8 mouse cellular contexts compared by ENCODE assay signal in genomic region chr12:108273466-108274312, GRCm38 (mm10). TPM values are rescaled to one million over a fixed set of nuclear protein-coding genes. Genes with fewer than 3 reads are reported as not detected.
DNase-seq lines count a peak whose midpoint lies in the region; ATAC-seq and TF ChIP-seq lines count a peak whose summit lies in the region.

No protein-coding gene starts in this region.

- H3K9me3 ChIP-seq in heart, embryonic 15.5 days (replicated peaks) = no peaks in the 10 kb centered on the region
- no peaks in the 10 kb centered on the region for H3K9me3 ChIP-seq in ES-E14 (ENCODE audit: control insufficient read depth, insufficient read depth, low read depth, low read length)
- no peaks in the 10 kb centered on the region for H3K9me3 ChIP-seq in forebrain, embryonic 11.5 days (ENCODE audit: control insufficient read depth, low read length)
- H3K9me3 ChIP-seq in liver, embryonic 15.5 days (replicated peaks) = no peaks in the 10 kb centered on the region

- no peak overlapping the region for H3K27ac ChIP-seq in heart, embryonic 15.5 days
- H3K27ac ChIP-seq in ES-E14 (ENCODE audit: insufficient read depth, low read depth, low read length, poor library complexity, severe bottlenecking) = no peak overlapping the region
- H3K27ac ChIP-seq in forebrain, embryonic 11.5 days (ENCODE audit: low read depth, low read length) = no peak overlapping the region
- H3K27ac ChIP-seq in liver, embryonic 15.5 days (replicated peaks) = no peak overlapping the region; the same call in 1 of the 2 replicates

- peak overlapping the region; percentile 75 for H3K9ac ChIP-seq in heart, embryonic 15.5 days
- peak overlapping the region; percentile 78 for H3K9ac ChIP-seq in ES-E14 (ENCODE audit: insufficient read depth, low read depth, low read length, poor library complexity, severe bottlenecking)
- peak overlapping the region; percentile 84 for H3K9ac ChIP-seq in forebrain, embryonic 11.5 days (ENCODE audit: low read length)
- peak overlapping the region; percentile 42; the same call in 1 of the 2 replicates for H3K9ac ChIP-seq in liver, embryonic 15.5 days

- intact Hi-C loops in heart, postnatal 14 days (cut with DNase I) = loop anchor here (5.0 kb wide), 1 partner anchor 36 kb away; no protein-coding TSS in a partner anchor

- WGBS in heart, embryonic 15.5 days = 6% methylated on average over 21 of the region's 21 CpGs
- 2% methylated on average over 21 of the region's 21 CpGs for WGBS in forebrain, embryonic 11.5 days
- 3% methylated on average over 21 of the region's 21 CpGs for WGBS in liver, embryonic 15.5 days (ENCODE audit: insufficient replicate concordance)

- H3K4me2 ChIP-seq in heart, embryonic 15.5 days = peak overlapping the region; percentile 92
- H3K4me2 ChIP-seq in forebrain, embryonic 11.5 days (ENCODE audit: low read depth, low read length, severe bottlenecking) = peak overlapping the region; percentile 99
- H3K4me2 ChIP-seq in liver, embryonic 15.5 days = peak overlapping the region; percentile 87

- no peaks in the 10 kb centered on the region for H3K36me3 ChIP-seq in heart, embryonic 15.5 days
- peaks cover 8% of the 10 kb centered on the region; the same call in 1 of the 2 replicates for H3K36me3 ChIP-seq in ES-E14 (ENCODE audit: control insufficient read depth, insufficient read depth, low read length, poor library complexity, severe bottlenecking)
- H3K36me3 ChIP-seq in forebrain, embryonic 11.5 days (ENCODE audit: control insufficient read depth, insufficient read depth, low read length) = no peaks in the 10 kb centered on the region
- H3K36me3 ChIP-seq in liver, embryonic 15.5 days (replicated peaks) = no peaks in the 10 kb centered on the region

- H3K4me3 ChIP-seq in heart, embryonic 15.5 days = peak overlapping the region; percentile 74
- H3K4me3 ChIP-seq in ES-E14 (ENCODE audit: insufficient read depth in 1 of 2, low read depth in 1 of 2, low read length in 2 of 2, poor library complexity in 1 of 2, severe bottlenecking in 1 of 2) = peak overlapping the region; percentile 78 to 86
- H3K4me3 ChIP-seq in forebrain, embryonic 11.5 days (ENCODE audit: low read depth, low read length) = peak overlapping the region; percentile 80
- peak overlapping the region; percentile 64 for H3K4me3 ChIP-seq in liver, embryonic 15.5 days (replicated peaks)

- ATAC-seq in heart, embryonic 15.5 days (replicated peaks; ENCODE audit: insufficient number of reproducible peaks, insufficient read depth, low FRiP score, low read depth) = no peak
- ATAC-seq in forebrain, embryonic 11.5 days (replicated peaks; ENCODE audit: low FRiP score) = no peak
- ATAC-seq in liver, embryonic 15.5 days (ENCODE audit: insufficient read depth) = no peak

- DNase-seq in heart, postnatal 14 days = no peak
- DNase-seq in ES-E14 (ENCODE audit: low read depth, low spot score) = no peak
- no peak for DNase-seq in forebrain, embryonic 11.5 days (ENCODE audit: low spot score)
- no peak for DNase-seq in right cerebral cortex, postnatal 36 days (ENCODE audit: low spot score in 2 of 2)
- no peak for DNase-seq in right cerebral cortex, postnatal 10 days (ENCODE audit: low spot score in 2 of 2)
- no peak for DNase-seq in spleen, postnatal 14 days (ENCODE audit: low spot score in 2 of 2)

- peaks cover 4% of the 10 kb centered on the region; the same call in 1 of the 2 replicates for H3K27me3 ChIP-seq in heart, embryonic 15.5 days
- H3K27me3 ChIP-seq in forebrain, embryonic 11.5 days (ENCODE audit: control insufficient read depth, insufficient read depth, low read length) = no peaks in the 10 kb centered on the region
- peaks cover 77% of the 10 kb centered on the region for H3K27me3 ChIP-seq in liver, embryonic 15.5 days

- in situ Hi-C loops in ES-E14 (cut with MboI; ENCODE audit: low sequenced_read_pairs in 2 of 2, unreplicated experiment in 2 of 2) = no loop called here

- peaks cover 75% of the 10 kb centered on the region for H3K4me1 ChIP-seq in heart, embryonic 15.5 days (replicated peaks)
- H3K4me1 ChIP-seq in ES-E14 (ENCODE audit: control insufficient read depth in 2 of 2, insufficient read depth in 2 of 2, low read length in 2 of 2, poor library complexity in 1 of 2) = peaks cover 12 to 31% of the 10 kb centered on the region in 2 experiments
- H3K4me1 ChIP-seq in forebrain, embryonic 11.5 days (replicated peaks; ENCODE audit: control insufficient read depth, insufficient read depth, low read length) = peaks cover 50% of the 10 kb centered on the region
- peaks cover 62% of the 10 kb centered on the region for H3K4me1 ChIP-seq in liver, embryonic 15.5 days (replicated peaks)

TF ChIP-seq in ES-E14, 5 proteins besides CTCF, POLR2A, EP300 and RAD21:
- TF ChIP-seq ZNF384 (IDR thresholded peaks at IDR 0.05; ENCODE audit: low read depth, low read length) = no peak
- no peak for TF ChIP-seq CHD2 (IDR thresholded peaks at IDR 0.05; ENCODE audit: low read depth, low read length)
- no peak for TF ChIP-seq HCFC1 (IDR thresholded peaks at IDR 0.05; ENCODE audit: borderline replicate concordance, insufficient read depth, low read length)
- TF ChIP-seq MAFK (IDR thresholded peaks at IDR 0.05; ENCODE audit: insufficient read depth, low read depth, low read length) = no peak
- no peak for TF ChIP-seq ZC3H11A (IDR thresholded peaks at IDR 0.05; ENCODE audit: borderline replicate concordance, low read depth, low read length)

RNA-seq across cellular contexts. Expression of gene Ccdc85c, which starts 1.5 kb away (rescaled TPM):
- polyA plus RNA-seq in heart, embryonic 15.5 days (2015; fragmentation: Nextera tagmentation; extraction: Ambion mirVana) = 4.7 and 5.7 TPM in 2 replicates
- total RNA-seq in heart, postnatal 14 days (2021) = 10 to 100 TPM; 33.2 to 35.2 TPM
- total RNA-seq in ES-E14 (2012; rRNA removed) = 21.9 and 24.4 TPM in 2 replicates
- polyA plus RNA-seq in forebrain, embryonic 11.5 days (2014; fragmentation: Nextera tagmentation; extraction: Ambion mirVana) = 18.0 and 18.8 TPM in 2 replicates
- 1.1 and 1.4 TPM in 2 replicates for polyA plus RNA-seq in liver, embryonic 15.5 days (2015; fragmentation: Nextera tagmentation; extraction: Ambion mirVana)

RNA-seq across cellular contexts. Expression of gene Hhipl1, which starts 32.4 kb away (rescaled TPM):
- 1.0 TPM in 2 replicates for polyA plus RNA-seq in heart, embryonic 15.5 days (2015; fragmentation: Nextera tagmentation; extraction: Ambion mirVana)
- total RNA-seq in heart, postnatal 14 days (2021) = 1 to 10 TPM; 1.7 TPM
- 0.53 and 1.0 TPM in 2 replicates for total RNA-seq in ES-E14 (2012; rRNA removed)
- polyA plus RNA-seq in forebrain, embryonic 11.5 days (2014; fragmentation: Nextera tagmentation; extraction: Ambion mirVana) = 2.5 and 3.0 TPM in 2 replicates
- 0.03 and 0.09 TPM in 2 replicates for polyA plus RNA-seq in liver, embryonic 15.5 days (2015; fragmentation: Nextera tagmentation; extraction: Ambion mirVana)
